Mouse (Mus musculus) liver, embryonic 13.5 days (tissue): ENCODE measurements at regions not wholly inside any gene's neighbourhood (a gene's known extent, or its start where the extent isn't known, plus 50 kb on each side); places are given as distances from the start of the nearest gene placed in this dataset.

Experiments
- ATAC-seq: fragments of 200-750 bp; cut with Nextera tagmentation; 2 replicates; pipeline ENCODE4 v1.8.0; 2017; ENCODE audit warnings: low read depth, mild to moderate bottlenecking, moderate number of reproducible peaks, moderate library complexity
- DNase-seq: peaks from one replicate; pipeline ENCODE4 v3.0.0; 2022
- H3K27ac ChIP-seq: fragments of 300-500 bp; sonication (generic); 2 replicates; pipeline ENCODE4 v1.5.1; 2015; ENCODE audit warnings: moderate library complexity, mild to moderate bottlenecking, inconsistent platforms
- H3K27me3 ChIP-seq: fragments of 300-500 bp; sonication (generic); 2 replicates; pipeline ENCODE4 v1.6.1; 2015; ENCODE audit warnings: mild to moderate bottlenecking, inconsistent platforms
- H3K36me3 ChIP-seq: fragments of 300-500 bp; sonication (generic); 2 replicates; pipeline ENCODE4 v1.6.1; 2015; ENCODE audit warnings: mild to moderate bottlenecking, inconsistent platforms
- H3K4me1 ChIP-seq: fragments of 300-500 bp; sonication (generic); replicated peaks from 2 replicates; pipeline ENCODE4 v1.6.1; 2015; ENCODE audit warnings: inconsistent platforms
- H3K4me2 ChIP-seq: fragments of 300-500 bp; sonication (generic); 2 replicates; pipeline ENCODE4 v1.6.1; 2015; ENCODE audit warnings: inconsistent platforms, mild to moderate bottlenecking, moderate library complexity
- H3K4me3 ChIP-seq: fragments of 300-500 bp; sonication (generic); replicated peaks from 2 replicates; pipeline ENCODE4 v1.5.1; 2015; ENCODE audit warnings: mild to moderate bottlenecking, inconsistent platforms
- H3K9ac ChIP-seq: fragments of 300-500 bp; sonication (generic); 2 replicates; pipeline ENCODE4 v1.6.1; 2015; ENCODE audit warnings: mild to moderate bottlenecking, inconsistent platforms
- H3K9me3 ChIP-seq: fragments of 300-500 bp; sonication (generic); replicated peaks from 2 replicates; pipeline ENCODE4 v1.6.1; 2016; ENCODE audit warnings: inconsistent platforms
- WGBS: fragments of 180-500 bp; shearing (Covaris S2); methylation state at CpG from one replicate; pipeline ENCODE4 v1.1.7; 2015; ENCODE audit not compliant: insufficient replicate concordance; 5-methylcytosine and 5-hydroxymethylcytosine counted together

DNA sequence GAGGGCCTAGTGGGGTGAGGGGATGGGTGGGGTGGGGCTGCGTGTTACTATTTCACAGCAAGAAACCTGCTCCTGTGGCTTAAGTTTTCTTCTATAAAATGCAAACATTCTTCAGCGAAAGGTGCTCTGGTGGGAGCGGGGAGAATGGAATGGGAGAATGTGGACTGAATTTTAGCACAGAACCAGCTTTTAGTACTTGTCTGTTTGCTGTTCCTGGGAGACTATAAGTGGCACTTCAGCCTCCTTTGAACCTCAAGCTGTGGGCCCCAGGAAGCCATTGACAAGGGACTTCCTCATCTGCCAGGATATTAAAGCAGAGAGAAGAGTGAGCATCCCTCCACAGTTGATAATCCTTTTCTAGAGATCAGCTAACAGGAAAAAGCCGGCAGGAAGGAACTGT, 580.2 kb downstream of the Zfp706 start:
- Histone ChIP-seq H3K9me3 (no peaks in the 10 kb centered on the region), H3K4me2 (no peak overlapping the region), H3K4me1 (no peaks in the 10 kb centered on the region), H3K36me3 (no peaks in the 10 kb centered on the region), H3K9ac (no peak overlapping the region), H3K4me3 (no peak overlapping the region), H3K27me3 (no peaks in the 10 kb centered on the region), H3K27ac (no peak overlapping the region)
- 37% methylated on average over 4 of the region's 4 CpGs for WGBS
- DNase-seq (no peak), ATAC-seq (no peak)

DNA sequence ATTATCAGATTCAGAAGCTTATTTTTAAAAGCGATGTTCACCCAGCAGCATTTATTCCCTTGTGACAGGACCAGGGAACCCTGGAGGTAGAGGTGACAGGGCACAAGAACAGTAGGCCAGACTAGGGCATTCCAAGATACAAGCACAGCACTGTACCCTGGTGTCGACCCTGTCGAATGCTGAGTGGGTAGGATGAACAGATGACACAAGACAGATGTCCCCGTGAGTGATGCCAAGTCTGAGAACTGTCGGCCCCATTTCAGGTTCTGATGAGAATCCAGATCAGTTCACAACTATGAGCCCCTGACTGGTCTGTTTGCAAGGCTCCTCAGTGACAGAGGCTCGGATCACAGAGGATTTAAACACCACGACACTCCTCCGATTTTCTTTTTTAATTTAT, 581.7 kb downstream of the Zfp706 start:
- no peak overlapping the region for H3K4me2 ChIP-seq
- no peak overlapping the region for H3K27ac ChIP-seq
- H3K9me3 ChIP-seq: no peaks in the 10 kb centered on the region
- H3K9ac ChIP-seq: no peak overlapping the region
- no peak for DNase-seq
- 69% methylated on average over 8 of the region's 8 CpGs for WGBS
- H3K27me3 ChIP-seq: no peaks in the 10 kb centered on the region
- ATAC-seq: no peak
- H3K4me1 ChIP-seq: no peaks in the 10 kb centered on the region
- no peak overlapping the region for H3K4me3 ChIP-seq
- no peaks in the 10 kb centered on the region for H3K36me3 ChIP-seq

- ATAC-seq (no peak), DNase-seq (no peak)
- Histone ChIP-seq H3K4me3 (no peak overlapping the region), H3K9ac (no peak overlapping the region), H3K27me3 (0 out of 2 replicates have a peak, but pooled peaks cover under 1% of the 10 kb centered on the region), H3K36me3 (no peaks in the 10 kb centered on the region), H3K27ac (no peak overlapping the region), H3K4me2 (no peak overlapping the region), H3K4me1 (no peaks in the 10 kb centered on the region), H3K9me3 (no peaks in the 10 kb centered on the region)
- WGBS: 85% methylated on average over 8 of the region's 8 CpGs
Observed at GRCm38 (mm10) chr15:36424047-36424446, 583.5 kb downstream of the Zfp706 start.

DNA sequence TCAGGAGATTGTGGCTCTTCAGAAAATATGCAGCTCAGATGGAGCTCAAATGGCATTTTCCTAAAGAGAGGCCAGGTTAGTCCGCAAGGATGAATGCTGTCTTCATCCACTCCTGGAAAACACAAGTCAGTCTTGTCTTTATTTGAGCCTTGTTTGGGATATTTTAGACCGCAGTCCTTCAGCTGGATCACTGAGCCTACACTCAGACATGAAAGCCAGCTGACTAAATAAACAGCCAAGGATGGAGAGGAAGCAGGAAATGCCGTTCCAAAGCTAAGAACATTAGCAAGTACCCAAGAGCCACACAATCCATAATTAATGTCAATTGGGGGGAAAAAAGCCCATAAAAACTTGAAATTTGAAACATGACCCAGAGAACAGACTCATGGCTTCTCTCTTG, 584.8 kb downstream of the Zfp706 start:
- WGBS: 60% methylated on average over 3 of the region's 3 CpGs
- Histone ChIP-seq H3K4me2 (no peak overlapping the region), H3K27me3 (0 out of 2 replicates have a peak, but pooled peaks cover 2% of the 10 kb centered on the region), H3K4me1 (no peaks in the 10 kb centered on the region), H3K9me3 (no peaks in the 10 kb centered on the region), H3K4me3 (no peak overlapping the region), H3K9ac (no peak overlapping the region), H3K36me3 (no peaks in the 10 kb centered on the region), H3K27ac (no peak overlapping the region)
- ATAC-seq: no peak
- no peak for DNase-seq

DNA sequence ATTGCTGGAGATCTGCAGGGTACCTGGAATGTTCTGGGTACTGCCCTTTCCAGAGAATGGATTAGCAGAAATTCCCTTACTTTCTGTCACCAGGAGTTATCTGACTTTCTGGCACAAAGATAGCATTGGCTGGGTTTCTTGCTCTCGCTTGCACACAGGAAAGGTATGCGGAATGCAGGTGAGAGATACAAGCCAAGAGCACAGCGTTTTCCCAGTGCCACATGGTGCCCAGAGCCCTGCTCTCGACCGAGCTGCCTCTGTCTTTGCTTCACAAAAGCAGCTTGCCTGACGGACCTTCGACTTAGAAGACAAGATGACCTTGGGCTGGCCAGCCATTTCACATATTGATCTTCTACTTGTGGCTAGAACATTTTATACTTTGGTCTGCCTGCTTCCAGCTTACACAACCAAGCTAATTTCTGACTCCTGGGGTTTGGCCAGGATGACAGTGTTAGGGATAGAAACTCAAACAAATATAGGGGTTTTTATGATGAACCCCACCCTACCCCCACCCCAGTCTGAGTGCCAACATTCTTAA, 587.6 kb downstream of the Zfp706 start:
- ATAC-seq (no peak), DNase-seq (no peak)
- Histone ChIP-seq H3K27ac (no peak overlapping the region), H3K4me3 (no peak overlapping the region), H3K9me3 (no peaks in the 10 kb centered on the region), H3K9ac (no peak overlapping the region), H3K4me2 (no peak overlapping the region), H3K4me1 (no peaks in the 10 kb centered on the region), H3K36me3 (no peaks in the 10 kb centered on the region), H3K27me3 (peaks cover 2% of the 10 kb centered on the region; the same call in 1 of the 2 replicates)
- WGBS: 60% methylated on average over 7 of the region's 7 CpGs

DNA sequence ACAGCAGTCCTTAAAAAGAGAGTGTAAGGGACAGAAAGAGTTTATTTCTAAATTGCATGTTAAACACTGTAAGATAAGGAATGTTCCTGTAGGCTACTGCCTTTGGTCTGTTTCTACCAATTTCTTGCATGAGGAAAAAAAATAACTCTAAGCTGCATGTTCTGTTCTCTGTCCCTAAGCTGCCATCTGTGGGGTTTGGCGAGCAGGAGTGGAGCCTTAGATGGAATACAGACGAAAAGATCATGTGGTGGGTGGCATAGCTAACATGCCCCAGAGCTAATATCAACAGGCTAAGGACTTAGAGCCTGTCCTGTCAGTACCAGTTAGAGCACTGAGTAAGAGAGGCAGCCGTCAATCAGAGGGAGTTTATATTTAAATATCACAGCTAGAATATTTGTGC, 590.1 kb downstream of the Zfp706 start:
- H3K9ac ChIP-seq: no peak overlapping the region
- peaks cover 5% of the 10 kb centered on the region for H3K27me3 ChIP-seq
- ATAC-seq (no peak), DNase-seq (no peak)
- no peaks in the 10 kb centered on the region for H3K4me1 ChIP-seq
- H3K27ac ChIP-seq: no peak overlapping the region
- no peaks in the 10 kb centered on the region for H3K9me3 ChIP-seq
- no peak overlapping the region for H3K4me3 ChIP-seq
- no peak overlapping the region for H3K4me2 ChIP-seq
- no peaks in the 10 kb centered on the region for H3K36me3 ChIP-seq
- 59% methylated on average over 3 of the region's 3 CpGs for WGBS

DNA sequence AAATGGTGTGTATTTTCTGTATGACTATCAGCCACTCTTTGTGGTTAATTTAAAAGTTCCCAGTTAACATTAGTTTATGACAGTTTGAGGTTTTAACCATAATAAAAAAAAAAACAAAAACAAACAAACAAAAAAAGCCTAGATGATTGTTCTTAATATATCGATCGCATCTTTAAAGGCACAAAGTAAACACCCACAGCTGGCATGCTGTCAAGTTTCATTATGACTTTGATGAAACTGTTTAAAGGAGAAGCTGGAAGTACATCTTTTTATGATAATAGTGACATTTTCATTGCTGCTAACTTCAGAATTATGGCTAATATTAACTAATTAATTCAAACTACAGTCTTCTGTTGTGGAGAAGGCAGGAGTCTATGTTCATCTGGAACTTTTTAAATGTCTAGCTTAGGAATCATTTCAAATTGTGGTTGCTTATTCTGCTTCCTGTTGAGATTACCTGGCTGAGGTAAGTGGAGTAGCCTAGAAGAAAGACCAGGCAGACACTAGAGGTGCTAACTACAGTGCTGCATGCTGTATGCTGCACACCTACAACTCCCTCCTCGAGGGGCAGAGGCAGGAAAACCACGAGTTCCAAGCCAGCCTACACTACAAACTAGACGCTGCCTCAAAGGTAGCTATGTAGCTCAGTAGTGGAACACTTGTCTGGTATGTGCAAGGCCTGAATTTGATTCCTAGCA, 591.9 kb downstream of the Zfp706 start:
- ATAC-seq (no peak), DNase-seq (no peak)
- H3K27ac ChIP-seq: no peak overlapping the region
- H3K4me1 ChIP-seq: no peaks in the 10 kb centered on the region
- no peaks in the 10 kb centered on the region for H3K36me3 ChIP-seq
- no peak overlapping the region for H3K4me2 ChIP-seq
- no peak overlapping the region for H3K9ac ChIP-seq
- 52% methylated on average over 5 of the region's 5 CpGs for WGBS
- H3K9me3 ChIP-seq: no peaks in the 10 kb centered on the region
- no peak overlapping the region for H3K4me3 ChIP-seq
- peaks cover 10% of the 10 kb centered on the region for H3K27me3 ChIP-seq

DNA sequence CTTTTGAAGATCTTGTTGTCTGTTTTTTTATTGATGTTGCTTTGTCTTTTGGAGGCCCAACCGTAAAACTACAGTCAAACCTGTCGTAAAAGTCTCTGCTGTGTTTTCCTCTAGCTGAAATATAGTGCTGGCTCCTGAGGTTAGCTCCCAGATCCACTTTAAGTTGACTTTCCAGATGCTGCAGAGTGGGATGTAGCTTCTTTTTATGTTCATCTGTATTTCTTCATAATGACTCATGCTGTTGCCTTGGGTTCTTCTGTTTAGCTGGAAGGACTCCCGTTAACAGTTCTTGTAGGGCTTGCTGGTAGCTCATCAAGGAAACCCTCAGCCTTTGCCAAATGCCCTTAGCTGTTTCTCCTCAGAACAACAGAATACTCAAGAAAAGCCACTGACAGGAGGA, 595.6 kb downstream of the Zfp706 start:
- Histone ChIP-seq H3K27me3 (peaks cover 7% of the 10 kb centered on the region), H3K9me3 (no peaks in the 10 kb centered on the region), H3K36me3 (no peaks in the 10 kb centered on the region), H3K9ac (no peak overlapping the region), H3K4me1 (no peaks in the 10 kb centered on the region), H3K4me2 (no peak overlapping the region), H3K27ac (no peak overlapping the region), H3K4me3 (no peak overlapping the region)
- ATAC-seq (no peak), DNase-seq (no peak)
- 86% methylated on average over 3 of the region's 3 CpGs for WGBS

DNA sequence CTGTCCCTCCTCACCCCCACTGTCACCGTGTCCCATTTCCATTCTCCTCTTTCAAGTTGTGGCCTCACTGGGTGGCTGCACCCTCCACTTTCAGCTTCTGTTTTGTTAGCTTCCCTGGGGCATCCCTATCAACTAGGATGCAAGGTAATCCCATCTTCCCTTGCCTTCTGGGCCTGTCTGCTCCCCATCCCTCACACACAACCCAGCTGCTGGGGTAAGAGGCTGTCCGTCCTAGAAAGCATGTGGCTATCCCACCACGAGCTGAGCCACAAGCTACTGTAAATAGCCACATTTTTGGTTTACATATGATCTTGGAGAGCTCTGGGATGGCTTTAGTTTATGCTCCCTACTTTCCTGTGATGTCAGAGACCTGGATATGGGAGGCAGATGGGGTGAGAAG, 602.1 kb downstream of the Zfp706 start:
- Histone ChIP-seq H3K36me3 (no peaks in the 10 kb centered on the region), H3K4me2 (no peak overlapping the region), H3K4me3 (no peak overlapping the region), H3K9me3 (no peaks in the 10 kb centered on the region), H3K9ac (no peak overlapping the region), H3K4me1 (no peaks in the 10 kb centered on the region), H3K27me3 (0 out of 2 replicates have a peak, but pooled peaks cover 17% of the 10 kb centered on the region), H3K27ac (no peak overlapping the region)
- ATAC-seq (no peak), DNase-seq (no peak)
- WGBS: 52% methylated on average over 3 of the region's 3 CpGs

GRCm38 (mm10) chr15:36403336-36404119, 604.0 kb downstream of the Zfp706 start:
- H3K9me3 ChIP-seq: no peaks in the 10 kb centered on the region
- ATAC-seq (no peak), DNase-seq (no peak)
- peaks cover 6% of the 10 kb centered on the region; the same call in 1 of the 2 replicates for H3K4me1 ChIP-seq
- no peak overlapping the region for H3K27ac ChIP-seq
- 0 out of 2 replicates have a peak, but pooled peaks cover 18% of the 10 kb centered on the region for H3K27me3 ChIP-seq
- no peak overlapping the region for H3K4me3 ChIP-seq
- WGBS: 74% methylated on average over 6 of the region's 6 CpGs
- H3K36me3 ChIP-seq: no peaks in the 10 kb centered on the region
- no peak overlapping the region for H3K9ac ChIP-seq
- H3K4me2 ChIP-seq: no peak overlapping the region

GRCm38 (mm10) chr15:36402051-36402450, 605.5 kb downstream of the Zfp706 start:
- 85% methylated on average over 1 of the region's 1 CpGs for WGBS

More at GRCm38 (mm10) chr15:36402051-36402450, 605.5 kb downstream of the Zfp706 start:
- Histone ChIP-seq H3K9ac (no peak overlapping the region), H3K4me2 (no peak overlapping the region), H3K4me1 (peaks cover 6% of the 10 kb centered on the region; the same call in 1 of the 2 replicates), H3K36me3 (no peaks in the 10 kb centered on the region), H3K27me3 (0 out of 2 replicates have a peak, but pooled peaks cover 18% of the 10 kb centered on the region), H3K4me3 (no peak overlapping the region), H3K9me3 (no peaks in the 10 kb centered on the region), H3K27ac (no peak overlapping the region)
- DNase-seq (no peak), ATAC-seq (no peak)
